Mouse (Mus musculus): ENCODE data around the gene Paqr7.
A peak's percentile ranks its signal among the peaks of the same experiment; 100 is the strongest.
"Not testable (repeated sequence)": the region's sequence is repeated elsewhere in the genome, so short reads cannot be mapped to it uniquely, and the experiment has no call there.

Gene Paqr7

DNA sequence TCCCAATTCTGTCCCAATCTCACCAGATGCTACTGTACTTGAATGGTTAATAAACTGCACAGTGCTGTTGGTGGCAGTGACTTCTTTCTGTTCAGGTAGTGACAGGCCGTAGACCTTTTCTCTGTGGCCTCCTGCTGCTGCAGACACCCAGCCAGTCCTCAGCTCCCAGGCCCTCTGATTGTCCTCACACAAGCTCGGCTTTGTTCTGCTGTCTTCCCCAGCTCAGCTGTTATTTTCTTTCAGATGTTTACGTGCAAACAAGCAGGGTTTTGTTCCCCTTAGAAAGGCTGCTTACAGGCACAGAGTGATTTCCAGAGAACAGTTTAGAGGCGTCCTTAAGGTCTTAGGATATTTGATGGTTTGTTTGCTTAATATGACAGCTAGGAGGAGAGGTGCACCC lies 22.7 kb upstream of the Paqr7 start:
- DNase-seq (ENCODE audit: low read depth), result no peak

DNA sequence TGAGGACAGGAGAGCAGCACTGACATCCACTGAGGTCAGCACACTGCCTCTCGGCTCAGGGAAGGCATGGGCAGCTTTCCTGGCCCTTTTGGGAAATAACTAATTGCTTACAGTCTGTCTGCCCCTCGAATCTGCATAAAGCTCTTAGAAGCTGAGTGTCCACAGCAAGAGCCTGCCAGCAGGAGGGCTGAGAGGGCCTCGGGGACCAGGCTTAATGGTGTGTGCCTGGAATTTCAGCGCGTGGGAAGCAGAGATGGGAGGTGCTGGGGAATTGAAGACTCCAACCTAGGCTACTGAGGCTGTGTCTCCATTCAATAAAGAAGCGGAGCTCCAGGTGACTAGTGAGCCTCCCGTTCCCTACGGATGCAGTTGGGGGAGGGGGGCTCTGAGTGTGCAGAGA lies 22.3 kb upstream of the Paqr7 start:
- DNase-seq (ENCODE audit: low read depth), result no peak

DNA sequence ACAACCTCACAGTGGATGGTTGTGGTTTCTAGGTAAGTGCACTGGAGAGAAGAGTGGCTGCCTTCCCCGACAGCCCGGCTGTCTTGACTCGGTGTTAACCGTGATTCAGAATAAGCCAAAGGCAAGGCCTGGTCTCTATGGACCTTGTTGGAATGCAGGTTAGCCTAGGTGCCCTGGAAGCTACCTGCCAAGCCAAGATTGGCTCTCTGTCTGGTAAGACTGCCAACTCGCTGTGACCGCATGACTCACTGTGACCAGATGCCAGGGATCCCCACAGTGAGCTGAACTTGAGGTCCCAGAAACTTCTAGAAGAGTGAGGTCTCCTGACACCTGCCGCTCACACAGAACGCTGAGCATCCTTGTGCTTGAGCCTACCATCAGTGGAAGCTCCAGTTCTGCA lies 19.6 kb upstream of the Paqr7 start:
- no peak for DNase-seq (ENCODE audit: low read depth)

GRCm38 (mm10) chr4:134478031-134478430 lies 18.5 kb upstream of the Paqr7 start:
- peak; percentile 71 for DNase-seq (ENCODE audit: low read depth)

GRCm38 (mm10) chr4:134479839-134480238 lies 16.7 kb upstream of the Paqr7 start:
- DNase-seq (ENCODE audit: low read depth), result no peak

DNA sequence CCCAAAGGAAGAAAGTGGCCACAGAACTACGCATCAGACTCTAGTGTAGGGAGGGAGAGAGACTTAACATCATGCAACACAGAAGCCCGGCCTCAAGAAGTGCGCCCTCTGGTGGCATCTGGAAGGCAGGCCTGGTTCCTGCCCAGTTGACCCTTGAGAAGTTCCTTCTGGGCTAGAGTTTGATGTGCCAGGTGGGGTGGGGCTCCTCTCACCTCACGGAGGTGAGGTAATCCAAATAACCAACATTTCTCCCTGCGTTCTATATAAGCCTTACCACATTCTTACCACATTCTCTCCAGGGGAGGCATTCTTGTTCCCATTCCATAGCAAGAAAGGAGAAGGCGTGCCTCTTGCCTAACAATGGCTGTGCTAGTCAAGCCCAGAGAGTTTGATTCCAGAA lies 15.6 kb upstream of the Paqr7 start:
- peak; percentile 67 for DNase-seq (ENCODE audit: low read depth)

DNA sequence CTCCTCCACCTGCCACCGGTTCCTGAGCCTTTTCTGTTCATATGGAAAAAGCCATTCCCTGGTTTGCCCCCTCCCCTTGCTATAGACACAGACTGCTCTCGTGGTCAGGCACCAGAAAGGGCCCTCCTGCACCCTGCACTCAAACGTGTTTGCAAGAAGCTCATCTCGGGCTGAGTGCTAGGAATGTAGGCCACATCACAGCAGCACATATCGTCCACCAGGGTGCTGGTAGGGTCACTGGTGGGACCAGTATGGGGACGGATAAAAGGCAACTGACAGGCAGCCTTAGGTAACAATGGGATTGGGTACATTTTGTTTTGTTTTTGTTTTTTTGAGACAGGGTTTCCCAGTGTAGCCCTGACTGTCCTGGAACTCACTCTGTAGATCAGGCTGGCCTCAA lies 15.2 kb upstream of the Paqr7 start:
- DNase-seq (ENCODE audit: low read depth), result no peak

DNA sequence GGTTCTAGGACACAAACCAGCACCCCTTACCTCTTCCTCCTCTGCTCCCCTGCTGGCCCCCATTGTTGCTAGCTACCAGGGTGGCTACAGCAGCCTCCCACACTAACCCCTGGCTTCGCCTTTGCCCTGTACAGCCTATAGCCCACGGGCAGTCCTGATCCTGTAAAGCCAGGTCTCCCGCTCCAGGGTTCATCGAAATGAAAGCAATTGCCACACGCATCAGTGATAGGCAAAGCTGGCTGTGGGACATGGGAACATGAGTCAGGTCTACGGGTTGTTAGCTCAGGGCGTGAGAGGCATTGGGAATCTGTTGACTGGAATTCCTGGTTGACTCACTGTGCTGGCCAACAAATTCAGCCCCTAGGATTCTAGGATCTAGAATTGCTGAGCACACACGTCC lies 14.1 kb upstream of the Paqr7 start:
- no peak for DNase-seq (ENCODE audit: low read depth)

- no peak for DNase-seq (ENCODE audit: low read depth)
Observed at GRCm38 (mm10) chr4:134483078-134483688, 13.3 kb upstream of the Paqr7 start.

DNA sequence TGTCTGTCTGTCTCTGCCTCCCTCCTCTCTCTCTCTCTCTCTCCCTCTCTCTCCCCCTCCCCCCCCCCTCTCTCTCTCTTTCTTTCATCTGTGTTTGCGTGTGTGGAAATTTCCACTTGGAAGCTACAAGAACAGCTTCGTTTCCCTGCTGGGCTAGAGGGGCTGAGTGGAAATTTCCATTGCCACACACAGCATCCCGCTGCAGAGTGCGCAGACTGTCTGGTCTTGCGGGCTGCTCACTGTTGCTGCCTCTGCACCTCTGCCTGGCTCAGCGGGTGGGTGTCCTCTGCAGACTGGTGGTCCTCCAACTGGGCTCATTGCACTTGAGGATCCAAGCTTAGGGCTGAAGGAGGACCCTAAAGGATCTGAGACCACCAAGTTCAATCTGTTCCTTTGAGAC lies 12.8 kb upstream of the Paqr7 start:
- no peak for DNase-seq (ENCODE audit: low read depth)

- DNase-seq (ENCODE audit: low read depth), result no peak
Observed at GRCm38 (mm10) chr4:134484231-134484630, 12.3 kb upstream of the Paqr7 start.

- no peak for DNase-seq (ENCODE audit: low read depth)
Observed at GRCm38 (mm10) chr4:134485151-134485900, 11.2 kb upstream of the Paqr7 start.

DNA sequence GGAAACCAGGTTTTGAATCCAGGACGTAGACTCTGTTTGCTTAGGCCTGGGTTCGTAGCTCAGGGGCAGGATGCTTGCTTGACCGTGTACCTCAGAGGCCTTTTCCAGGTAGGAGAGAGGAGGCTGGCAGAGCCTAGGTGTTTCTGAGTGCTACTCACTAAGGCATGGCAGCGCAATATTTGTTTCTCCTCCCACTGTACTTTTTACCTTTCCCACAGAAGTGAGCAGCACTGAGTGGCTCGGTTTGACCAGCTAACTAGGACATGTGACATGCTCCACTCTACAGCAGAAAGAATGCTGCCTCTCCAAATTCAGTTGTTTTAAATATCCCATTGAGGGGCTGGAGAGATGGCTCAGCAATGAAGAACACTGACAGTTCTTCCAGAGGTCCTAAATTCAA lies 8.3 kb upstream of the Paqr7 start:
- DNase-seq (ENCODE audit: low read depth), result no peak

DNA sequence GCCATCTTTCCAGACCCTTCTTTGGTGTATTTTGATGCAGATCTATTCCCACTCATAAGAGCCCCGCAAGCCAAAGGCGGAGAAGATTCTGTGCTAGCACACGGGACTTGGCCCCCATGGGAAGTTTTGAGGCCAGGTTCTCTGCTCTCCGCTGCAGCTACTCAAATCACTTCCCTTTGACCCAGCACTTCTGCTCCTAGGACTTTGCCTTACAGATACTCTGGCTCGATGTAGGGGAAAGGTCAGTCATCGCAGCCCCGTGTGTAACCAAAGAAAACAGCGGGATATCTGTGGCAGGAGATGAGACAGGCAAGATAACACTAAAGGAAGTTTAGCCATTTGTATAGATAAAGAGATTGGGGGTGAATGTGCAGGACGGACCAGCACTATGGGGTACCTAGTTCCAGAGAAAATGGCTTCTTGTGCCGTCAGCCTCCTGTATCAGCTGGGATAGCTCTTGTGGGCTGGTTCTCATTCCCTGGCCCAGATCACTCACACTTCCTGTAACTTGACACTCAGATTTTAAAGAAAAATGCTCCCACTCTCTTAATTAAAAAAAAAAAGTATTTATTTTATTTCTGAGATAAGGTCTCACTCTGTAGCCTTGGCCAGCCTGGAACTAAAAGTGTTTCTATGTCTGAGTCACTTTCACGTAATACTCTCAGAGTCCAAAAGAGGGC lies 6.4 kb upstream of the Paqr7 start:
- no peak for DNase-seq (ENCODE audit: low read depth)

GRCm38 (mm10) chr4:134491716-134492115 lies 4.8 kb upstream of the Paqr7 start:
- DNase-seq (ENCODE audit: low read depth), result no peak

GRCm38 (mm10) chr4:134494161-134494560 lies 2.3 kb upstream of the Paqr7 start:
- not testable (repeated sequence) for DNase-seq (ENCODE audit: low read depth)

DNA sequence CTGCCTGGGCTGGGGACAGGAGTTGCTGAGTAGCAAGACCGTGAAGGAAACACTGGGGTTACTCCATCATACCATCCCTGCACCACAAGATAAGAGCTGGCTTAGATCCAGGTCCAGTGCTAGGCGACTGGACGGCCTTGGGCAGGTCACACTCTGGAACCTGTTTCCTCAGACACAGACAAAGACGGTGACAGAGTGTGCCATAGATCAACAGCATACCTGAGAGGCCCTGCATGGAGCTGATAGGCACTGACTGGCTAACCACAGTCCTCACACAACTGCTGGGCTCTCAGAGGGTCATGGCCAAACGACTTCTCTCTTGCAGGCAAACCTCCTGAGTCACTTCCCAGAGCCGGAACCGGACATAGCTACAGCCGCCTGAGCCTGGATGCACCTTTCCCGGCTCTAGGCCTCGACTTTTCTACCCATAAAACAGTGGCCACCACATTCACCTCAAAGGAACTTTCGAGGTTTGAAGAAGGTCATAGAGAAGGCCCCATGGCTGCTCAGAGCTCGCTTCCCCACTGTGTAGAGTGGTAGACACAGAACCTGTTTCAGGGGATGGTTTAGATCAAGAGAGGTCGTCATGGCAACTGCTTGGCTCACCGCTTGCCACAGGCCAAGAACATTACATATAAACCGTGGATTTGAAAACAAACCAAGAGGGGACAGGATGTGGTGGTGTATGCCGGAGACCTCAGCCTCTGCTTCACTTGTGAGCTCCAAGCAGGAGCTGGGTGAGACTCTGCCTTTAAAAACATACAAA lies 1.5 kb upstream of the Paqr7 start:
- DNase-seq (ENCODE audit: low read depth), result no peak

- DNase-seq (ENCODE audit: low read depth), result no peak
Observed at GRCm38 (mm10) chr4:134495546-134495923, 962 bp upstream of the Paqr7 start.

GRCm38 (mm10) chr4:134497223-134497622 lies 726 bp downstream of the Paqr7 start:
- no peak for DNase-seq (ENCODE audit: low read depth)

GRCm38 (mm10) chr4:134497986-134498731 lies 1.7 kb downstream of the Paqr7 start:
- no peak for DNase-seq (ENCODE audit: low read depth)

DNA sequence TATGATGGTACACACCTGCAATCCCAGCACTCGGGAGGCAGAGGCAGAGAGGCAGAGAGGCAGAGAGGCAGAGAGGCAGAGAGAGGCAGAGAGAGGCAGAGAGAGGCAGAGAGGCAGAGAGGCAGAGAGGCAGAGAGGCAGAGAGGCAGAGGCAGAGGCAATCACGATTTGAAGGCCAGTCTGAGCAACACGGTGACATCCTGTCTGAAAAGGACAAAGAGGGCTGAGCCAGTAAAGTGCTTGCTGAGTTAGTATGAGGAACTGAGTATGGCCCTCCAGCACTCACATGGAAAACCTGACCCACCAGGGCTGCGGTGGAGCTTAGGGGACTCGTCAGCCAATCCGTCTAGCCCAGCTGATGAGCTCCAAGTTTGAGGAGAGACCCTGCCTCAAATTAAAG lies 2.5 kb downstream of the Paqr7 start:
- DNase-seq (ENCODE audit: low read depth), result not testable (repeated sequence)

- DNase-seq (ENCODE audit: low read depth), result no peak
Observed at GRCm38 (mm10) chr4:134501095-134501494, 4.6 kb downstream of the Paqr7 start.
